Mouse (Mus musculus) liver, embryonic 12.5 days (tissue): ENCODE data around the gene H2afz. TPM values are rescaled to one million over a fixed set of nuclear protein-coding genes. Genes with fewer than 3 reads are reported as not detected.

Source experiments
- ATAC-seq: fragments of 200-750 bp; cut with Nextera tagmentation; 2 replicates; pipeline ENCODE4 v1.8.0; 2017; ENCODE audit warnings: moderate number of reproducible peaks, mild to moderate bottlenecking, moderate library complexity
- H3K27ac ChIP-seq: fragments of 300-500 bp; sonication (generic); 2 replicates; pipeline ENCODE4 v1.5.1; 2016; ENCODE audit warnings: mild to moderate bottlenecking
- H3K27me3 ChIP-seq: fragments of 300-500 bp; sonication (generic); replicated peaks from 2 replicates; pipeline ENCODE4 v1.6.1; 2016; ENCODE audit warnings: mild to moderate bottlenecking, moderate library complexity
- H3K36me3 ChIP-seq: fragments of 300-500 bp; sonication (generic); 2 replicates; pipeline ENCODE4 v1.6.1; 2016; ENCODE audit warnings: mild to moderate bottlenecking, moderate library complexity
- H3K4me1 ChIP-seq: fragments of 300-500 bp; sonication (generic); 2 replicates; pipeline ENCODE4 v1.6.1; 2016
- H3K4me2 ChIP-seq: fragments of 300-500 bp; sonication (generic); 2 replicates; pipeline ENCODE4 v1.6.1; 2016; ENCODE audit warnings: mild to moderate bottlenecking, moderate library complexity
- H3K4me3 ChIP-seq: fragments of 300-500 bp; sonication (generic); 2 replicates; pipeline ENCODE4 v1.5.1; 2016; ENCODE audit warnings: mild to moderate bottlenecking, moderate library complexity
- H3K9ac ChIP-seq: fragments of 300-500 bp; sonication (generic); 2 replicates; pipeline ENCODE4 v1.6.1; 2016; ENCODE audit warnings: mild to moderate bottlenecking, moderate library complexity
- H3K9me3 ChIP-seq: fragments of 300-500 bp; sonication (generic); replicated peaks from 2 replicates; pipeline ENCODE4 v1.6.1; 2016; ENCODE audit warnings: mild to moderate bottlenecking, moderate library complexity
- WGBS: fragments of 180-500 bp; shearing (Covaris S2); methylation state at CpG from one replicate; pipeline ENCODE4 v1.1.7; 2016; ENCODE audit not compliant: insufficient replicate concordance; 5-methylcytosine and 5-hydroxymethylcytosine counted together
- polyA plus RNA-seq: library from polyadenylated mRNA; unstranded; fragments of >200 nt; fragmentation: Nextera tagmentation; extraction: Ambion mirVana; gene quantifications from 2 replicates; pipeline ENCODE4 v1.2.1, GENCODE M21; 2016

H2afz gene
- polyA plus RNA-seq, 1 experiment from 2014 or later, result 1,643 TPM

- no peaks in the 10 kb centered on the region for H3K27me3 ChIP-seq
- H3K27ac ChIP-seq, result peak overlapping the region; percentile 98
- under 1% methylated on average over 62 of the region's 74 CpGs for WGBS
- peaks cover 37% of the 10 kb centered on the region for H3K4me1 ChIP-seq
- ATAC-seq, result peak; percentile 57
- no peaks in the 10 kb centered on the region for H3K9me3 ChIP-seq
- peak overlapping the region; percentile 83 for H3K4me2 ChIP-seq
- peaks cover 14% of the 10 kb centered on the region for H3K36me3 ChIP-seq
- H3K4me3 ChIP-seq, result peak overlapping the region; percentile 93
- peak overlapping the region; percentile 99 for H3K9ac ChIP-seq
Measured at GRCm38 (mm10) chr3:137864988-137865982, 998 bp downstream of the H2afz start.

GRCm38 (mm10) chr3:137867133-137867436, 2.8 kb downstream of the H2afz start:
- no peak for ATAC-seq
- Histone ChIP-seq H3K9ac (peak overlapping the region; percentile 96), H3K4me3 (peak overlapping the region; percentile 87), H3K27me3 (no peaks in the 10 kb centered on the region), H3K27ac (peak overlapping the region; percentile 97), H3K4me1 (peaks cover 31% of the 10 kb centered on the region), H3K9me3 (no peaks in the 10 kb centered on the region), H3K36me3 (peaks cover 14% of the 10 kb centered on the region), H3K4me2 (peak overlapping the region; percentile 97)
- 6% methylated on average over 2 of the region's 2 CpGs for WGBS

GRCm38 (mm10) chr3:137867437-137868093, 3.3 kb downstream of the H2afz start, which contains the start of gene Dnajb14:
Gene Dnajb14, plus strand, starts transcription at chr3:137867675.
- H3K4me2 ChIP-seq, result peak within 1 kb of the TSS; percentile 97
- no peaks in the 10 kb centered on the region for H3K27me3 ChIP-seq
- no peaks in the 10 kb centered on the region for H3K9me3 ChIP-seq
- ATAC-seq, result peak; percentile 68
- H3K36me3 ChIP-seq, result peaks cover 14% of the 10 kb centered on the region
- peak within 1 kb of the TSS; percentile 97 for H3K27ac ChIP-seq
- WGBS, result 2% methylated on average over 73 of the region's 94 CpGs
- peak within 1 kb of the TSS; percentile 96 for H3K9ac ChIP-seq
- peak within 1 kb of the TSS; percentile 87 for H3K4me3 ChIP-seq
- peaks cover 34% of the 10 kb centered on the region for H3K4me1 ChIP-seq

GRCm38 (mm10) chr3:137868094-137868913, 4.0 kb downstream of the H2afz start:
- WGBS, result 3% methylated on average over 26 of the region's 26 CpGs
- Histone ChIP-seq H3K4me2 (peak overlapping the region; percentile 97), H3K27ac (peak overlapping the region; percentile 97), H3K36me3 (peaks cover 14% of the 10 kb centered on the region), H3K4me3 (peak overlapping the region; percentile 87), H3K4me1 (peaks cover 33% of the 10 kb centered on the region), H3K9me3 (no peaks in the 10 kb centered on the region), H3K9ac (peak overlapping the region; percentile 96), H3K27me3 (no peaks in the 10 kb centered on the region)
- ATAC-seq, result peak; percentile 12

- 92% methylated on average over 9 of the region's 9 CpGs for WGBS
- Histone ChIP-seq H3K9ac (peak overlapping the region; percentile 22; the same call in 1 of the 2 replicates), H3K9me3 (no peaks in the 10 kb centered on the region), H3K36me3 (peaks cover 14% of the 10 kb centered on the region), H3K27ac (no peak overlapping the region), H3K4me2 (peak overlapping the region; percentile 97), H3K27me3 (no peaks in the 10 kb centered on the region), H3K4me1 (peaks cover 27% of the 10 kb centered on the region), H3K4me3 (no peak overlapping the region)
- ATAC-seq, result no peak
Measured at GRCm38 (mm10) chr3:137869395-137869794, 5.1 kb downstream of the H2afz start.

GRCm38 (mm10) chr3:137879313-137879712, 15.0 kb downstream of the H2afz start:
- no peak overlapping the region for H3K4me2 ChIP-seq
- WGBS, result 50% methylated on average over 3 of the region's 3 CpGs
- 0 out of 2 replicates have a peak overlapping the region, but pooled peaks have one; percentile 41 for H3K27ac ChIP-seq
- H3K36me3 ChIP-seq, result peaks cover 8% of the 10 kb centered on the region
- no peak overlapping the region for H3K4me3 ChIP-seq
- no peaks in the 10 kb centered on the region for H3K9me3 ChIP-seq
- peaks cover 15% of the 10 kb centered on the region for H3K4me1 ChIP-seq
- ATAC-seq, result 0 out of 2 replicates have a peak, but pooled peaks have one; percentile 15
- no peak overlapping the region for H3K9ac ChIP-seq
- H3K27me3 ChIP-seq, result no peaks in the 10 kb centered on the region

GRCm38 (mm10) chr3:137880109-137880748, 15.9 kb downstream of the H2afz start:
- Histone ChIP-seq H3K4me3 (no peak overlapping the region), H3K27ac (peak overlapping the region; percentile 56; the same call in 1 of the 2 replicates), H3K4me2 (no peak overlapping the region), H3K9ac (no peak overlapping the region), H3K9me3 (no peaks in the 10 kb centered on the region), H3K4me1 (peaks cover 15% of the 10 kb centered on the region), H3K27me3 (no peaks in the 10 kb centered on the region), H3K36me3 (peaks cover 8% of the 10 kb centered on the region)
- ATAC-seq, result no peak
- 74% methylated on average over 4 of the region's 4 CpGs for WGBS

GRCm38 (mm10) chr3:137881093-137881492, 16.8 kb downstream of the H2afz start:
- Histone ChIP-seq H3K4me3 (no peak overlapping the region), H3K9me3 (no peaks in the 10 kb centered on the region), H3K27me3 (no peaks in the 10 kb centered on the region)

GRCm38 (mm10) chr3:137887961-137888360, 23.7 kb downstream of the H2afz start:
- H3K27ac ChIP-seq, result no peak overlapping the region
- no peak overlapping the region for H3K9ac ChIP-seq
- H3K4me2 ChIP-seq, result no peak overlapping the region
- H3K4me3 ChIP-seq, result no peak overlapping the region
- no peaks in the 10 kb centered on the region for H3K9me3 ChIP-seq
- H3K27me3 ChIP-seq, result no peaks in the 10 kb centered on the region
- peaks cover 15% of the 10 kb centered on the region for H3K4me1 ChIP-seq
- H3K36me3 ChIP-seq, result peaks cover 28% of the 10 kb centered on the region
- WGBS, result 70% methylated on average over 7 of the region's 7 CpGs
- ATAC-seq, result no peak

More at GRCm38 (mm10) chr3:137881093-137881492, 16.8 kb downstream of the H2afz start:
- no peak for ATAC-seq
- H3K27ac ChIP-seq, result no peak overlapping the region
- H3K4me2 ChIP-seq, result no peak overlapping the region
- WGBS, result 90% methylated on average over 5 of the region's 5 CpGs
- no peak overlapping the region for H3K9ac ChIP-seq
- peaks cover 8% of the 10 kb centered on the region for H3K36me3 ChIP-seq
- H3K4me1 ChIP-seq, result peaks cover 15% of the 10 kb centered on the region

GRCm38 (mm10) chr3:137891089-137891488, 26.8 kb downstream of the H2afz start:
- ATAC-seq, result no peak
- H3K27ac ChIP-seq, result no peak overlapping the region
- no peaks in the 10 kb centered on the region for H3K27me3 ChIP-seq
- H3K4me3 ChIP-seq, result no peak overlapping the region
- H3K4me2 ChIP-seq, result no peak overlapping the region
- 73% methylated on average over 3 of the region's 3 CpGs for WGBS
- peaks cover 47% of the 10 kb centered on the region for H3K36me3 ChIP-seq
- H3K9ac ChIP-seq, result no peak overlapping the region
- peaks cover 15% of the 10 kb centered on the region for H3K4me1 ChIP-seq
- no peaks in the 10 kb centered on the region for H3K9me3 ChIP-seq

GRCm38 (mm10) chr3:137892118-137892517, 27.8 kb downstream of the H2afz start:
- no peak overlapping the region for H3K4me3 ChIP-seq
- WGBS, result 83% methylated on average over 4 of the region's 4 CpGs
- no peak for ATAC-seq

More at GRCm38 (mm10) chr3:137892118-137892517, 27.8 kb downstream of the H2afz start:
- H3K9me3 ChIP-seq, result no peaks in the 10 kb centered on the region
- H3K27ac ChIP-seq, result no peak overlapping the region
- peaks cover 47% of the 10 kb centered on the region for H3K36me3 ChIP-seq
- no peak overlapping the region for H3K4me2 ChIP-seq
- peaks cover 15% of the 10 kb centered on the region for H3K4me1 ChIP-seq
- no peaks in the 10 kb centered on the region for H3K27me3 ChIP-seq
- H3K9ac ChIP-seq, result no peak overlapping the region
